Mouse (Mus musculus): ENCODE data around the gene Zfp202. TPM values are rescaled to one million over a fixed set of nuclear protein-coding genes. Genes with fewer than 3 reads are reported as not detected.

Zfp202 gene
- total RNA-seq, 1 experiment from 2014 or later: 1.3 TPM

DNA sequence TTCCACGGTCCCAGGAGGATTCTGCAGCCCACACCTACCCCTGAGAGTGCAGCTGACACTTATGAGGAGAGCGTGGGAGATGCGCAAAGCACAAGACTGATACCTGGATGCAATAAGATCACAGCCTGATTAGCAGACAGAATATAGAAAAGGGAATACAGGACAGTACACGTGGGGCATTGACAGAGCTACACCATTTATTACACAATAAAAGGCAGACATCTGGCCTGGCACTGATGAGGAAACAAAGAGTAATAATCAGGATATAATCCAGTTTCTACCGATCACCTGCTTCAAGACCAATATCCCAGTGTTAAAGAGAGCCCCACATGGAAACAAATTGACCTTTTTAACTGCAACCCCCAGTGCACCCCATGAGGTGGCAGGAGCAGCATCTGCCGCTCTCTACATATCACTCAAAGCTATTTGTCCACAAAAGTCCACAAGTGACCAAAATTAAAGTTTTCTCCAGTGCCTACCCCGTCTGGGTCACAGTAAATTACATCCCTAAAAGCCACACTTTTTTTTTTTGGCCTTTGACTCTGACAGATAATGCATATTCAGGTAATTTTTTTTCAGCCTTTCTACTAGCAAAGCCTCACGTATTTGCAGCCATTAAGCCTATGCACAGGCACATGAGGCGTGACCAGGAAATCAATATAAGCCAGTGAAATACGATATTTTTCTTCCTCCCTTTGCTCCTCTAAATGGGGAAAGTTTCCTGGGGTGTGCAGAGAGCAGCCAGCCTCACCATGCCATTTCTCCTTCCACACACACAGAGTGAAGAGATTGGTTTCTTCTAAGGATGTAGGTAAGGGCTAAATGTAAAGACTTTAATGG lies 42.3 kb downstream of the Zfp202 start:
- no peak for ATAC-seq (ENCODE audit: extremely low read depth, insufficient number of reproducible peaks, low FRiP score, poor library complexity, severe bottlenecking)

DNA sequence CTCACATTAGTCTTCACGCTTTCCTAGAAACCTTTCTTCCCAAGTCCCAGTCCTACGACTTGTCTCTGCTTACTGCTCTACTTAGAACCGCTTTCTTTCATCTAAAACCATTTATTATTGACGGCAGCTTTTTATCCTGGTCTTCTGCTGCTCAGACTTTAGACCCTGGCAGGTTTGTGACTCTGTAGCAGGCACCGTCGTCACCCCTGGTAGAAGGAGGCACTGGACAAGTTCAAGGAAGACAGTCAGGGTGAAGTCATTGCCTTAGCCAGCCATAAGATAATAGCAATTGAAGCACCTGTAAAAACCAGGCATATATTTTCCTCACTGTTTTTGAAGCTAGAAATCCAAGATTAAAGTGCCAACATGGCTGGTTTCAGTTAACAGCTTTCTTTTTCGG lies 43.1 kb downstream of the Zfp202 start:
- ATAC-seq (ENCODE audit: extremely low read depth, insufficient number of reproducible peaks, low FRiP score, poor library complexity, severe bottlenecking): no peak

DNA sequence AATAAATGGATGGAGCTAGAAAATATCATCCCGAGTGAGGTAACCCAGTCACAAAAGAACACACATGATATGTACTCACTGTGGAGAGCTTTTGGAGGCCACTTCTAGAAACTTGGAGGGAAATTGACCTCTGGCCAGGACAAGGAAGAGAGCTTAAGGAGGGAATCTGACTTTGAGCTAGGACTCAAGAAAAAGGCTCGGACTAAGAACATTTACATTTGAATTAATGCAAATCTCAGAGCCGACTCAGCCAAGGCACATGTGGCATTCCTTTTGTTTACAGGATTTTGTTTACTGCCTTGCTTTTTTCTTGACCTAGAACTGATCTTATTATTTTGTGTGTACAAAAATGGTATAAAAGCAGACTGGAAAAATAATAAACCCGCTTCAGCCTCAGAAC lies 47.6 kb downstream of the Zfp202 start:
- ATAC-seq (ENCODE audit: extremely low read depth, insufficient number of reproducible peaks, low FRiP score, poor library complexity, severe bottlenecking): no peak

DNA sequence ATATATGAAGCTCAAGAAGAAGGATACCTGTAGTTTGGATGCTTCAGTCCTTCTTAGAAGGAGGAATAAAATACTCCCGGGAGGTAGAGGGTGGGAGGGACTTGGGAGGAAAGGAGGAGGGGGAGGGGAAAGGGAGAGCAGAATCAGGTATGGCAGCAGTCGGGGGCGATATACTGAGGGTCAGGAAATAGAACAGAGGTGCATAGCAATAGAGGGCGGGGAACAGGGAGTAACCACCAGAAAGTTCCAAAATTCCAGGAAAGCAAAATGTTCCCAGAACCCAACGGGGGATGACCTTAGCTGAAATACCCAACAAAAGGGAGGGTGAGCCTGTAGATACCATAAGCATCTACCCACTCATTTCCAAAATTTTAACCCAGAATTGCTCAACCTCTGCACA lies 48.2 kb downstream of the Zfp202 start:
- no peak for ATAC-seq (ENCODE audit: extremely low read depth, insufficient number of reproducible peaks, low FRiP score, poor library complexity, severe bottlenecking)

DNA sequence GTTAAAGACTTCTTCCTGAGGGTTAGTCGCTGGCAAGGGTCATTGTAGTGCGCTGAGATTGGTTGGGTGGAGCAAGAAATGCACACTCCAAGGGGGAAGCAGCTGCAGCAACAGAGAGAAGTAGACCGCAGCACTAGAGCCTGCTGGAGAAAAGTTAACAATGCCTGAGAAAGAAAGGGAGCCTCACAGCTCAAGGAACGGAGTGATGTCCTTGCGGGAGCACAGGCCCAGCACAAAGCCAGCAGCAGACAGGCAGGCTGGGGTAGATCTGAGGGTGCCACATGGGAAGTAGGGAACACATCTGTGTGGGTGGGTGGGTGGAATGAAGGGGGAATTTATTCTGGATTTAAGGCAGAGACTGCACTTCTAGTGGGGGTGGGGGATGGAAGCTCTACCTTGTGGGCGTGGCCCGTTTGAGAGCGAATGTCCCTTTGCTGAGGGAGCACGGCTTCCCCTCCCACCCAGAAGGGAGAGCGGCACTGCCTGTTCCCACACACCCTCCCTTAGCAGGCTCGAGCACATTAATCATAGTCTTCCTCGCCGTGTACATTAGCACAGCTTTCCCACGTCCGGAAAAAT lies 49.2 kb downstream of the Zfp202 start:
- no peak for ATAC-seq (ENCODE audit: extremely low read depth, insufficient number of reproducible peaks, low FRiP score, poor library complexity, severe bottlenecking)

DNA sequence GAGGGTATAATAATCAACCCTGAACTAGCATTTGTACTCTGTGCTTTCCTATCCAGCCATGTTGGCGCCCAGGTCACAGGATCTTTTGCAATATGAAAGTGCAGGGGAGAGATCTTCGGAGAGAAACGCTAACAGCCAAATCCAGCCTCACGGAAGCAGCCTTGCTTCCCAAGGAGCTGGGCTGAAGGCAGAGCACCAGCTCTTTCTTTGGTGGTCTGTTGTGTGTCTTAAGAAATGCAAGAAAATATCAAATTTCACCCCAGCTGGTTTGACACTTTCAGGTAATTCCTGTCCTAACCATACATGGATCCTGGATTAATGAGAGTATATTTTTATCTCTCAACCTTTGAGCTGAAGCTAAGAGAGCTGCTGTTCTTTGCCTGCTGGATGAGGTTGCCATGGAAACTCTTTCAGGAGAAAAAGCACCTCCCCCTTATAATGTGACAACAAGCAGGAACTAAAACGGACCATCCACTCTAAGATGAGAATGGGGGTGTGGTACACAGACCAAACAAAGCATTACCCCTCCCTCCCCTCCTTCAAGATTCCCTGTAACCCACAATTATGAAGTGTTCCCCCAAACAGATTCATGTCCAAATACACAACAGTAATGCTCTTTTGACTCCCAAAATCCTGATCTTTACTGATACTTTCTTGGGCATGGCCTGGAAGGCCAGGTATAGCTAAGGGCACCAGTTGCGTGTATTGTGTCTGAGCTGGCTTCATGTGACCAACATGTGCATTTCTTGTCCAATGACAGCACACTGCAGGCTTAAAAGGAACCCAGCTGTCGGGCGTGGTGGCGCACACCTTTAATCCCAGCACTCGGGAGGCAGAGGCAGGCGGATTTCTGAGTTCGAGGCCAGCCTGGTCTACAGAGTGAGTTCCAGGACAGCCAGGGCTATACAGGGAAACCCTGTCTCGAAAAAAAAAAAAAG lies 50.1 kb downstream of the Zfp202 start:
- no peak for ATAC-seq (ENCODE audit: extremely low read depth, insufficient number of reproducible peaks, low FRiP score, poor library complexity, severe bottlenecking)

DNA sequence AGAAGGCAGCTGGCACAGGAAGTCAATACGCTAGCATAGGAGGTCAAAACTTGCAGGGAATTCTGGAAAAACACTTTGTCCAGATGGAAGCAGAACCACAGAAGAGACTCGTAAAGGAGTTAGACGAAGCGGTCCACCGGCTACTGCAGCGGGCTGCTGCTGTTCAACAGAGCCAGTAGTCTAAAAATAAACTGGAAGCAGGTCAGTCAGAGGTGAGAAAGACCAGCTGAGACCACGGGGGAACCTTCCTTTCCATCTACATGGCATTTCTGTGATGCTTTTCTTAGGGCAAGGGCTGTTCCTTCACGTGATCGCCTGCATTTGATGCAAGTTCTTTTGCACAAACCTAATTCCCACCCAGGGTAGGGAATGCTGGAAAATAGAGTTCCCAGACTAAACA lies 53.4 kb downstream of the Zfp202 start:
- no peak for ATAC-seq (ENCODE audit: extremely low read depth, insufficient number of reproducible peaks, low FRiP score, poor library complexity, severe bottlenecking)

DNA sequence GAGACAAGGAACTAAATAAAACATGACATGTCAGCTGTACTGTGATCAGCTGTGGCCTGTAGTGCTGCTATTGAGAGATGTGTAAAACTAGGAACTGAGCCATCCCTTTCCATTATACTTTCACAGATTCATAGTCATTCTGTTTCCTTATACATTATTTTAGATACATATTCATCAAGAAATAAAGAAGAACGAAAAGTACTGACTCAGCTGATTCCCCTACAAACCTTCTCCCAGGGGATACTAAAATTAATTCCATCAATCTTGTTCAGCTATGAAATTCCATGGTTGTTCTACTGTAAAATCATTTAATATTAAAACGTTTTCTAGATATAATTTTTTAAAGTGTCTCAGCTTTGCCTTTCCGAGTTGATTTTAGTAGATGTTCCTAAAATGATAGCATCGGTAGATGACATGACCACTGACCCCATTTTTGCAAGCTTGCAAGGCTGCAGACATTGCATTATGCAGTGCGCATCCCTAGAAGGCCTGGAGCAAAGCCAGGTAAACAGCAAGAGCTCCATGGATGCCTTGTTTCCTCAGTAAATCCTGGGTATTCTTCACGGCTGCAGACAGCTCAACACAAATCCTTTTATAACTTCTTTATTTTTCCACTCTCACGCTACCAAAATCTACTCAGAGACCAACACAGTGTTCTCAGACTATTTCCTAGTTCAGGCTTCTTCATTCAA lies 54.0 kb downstream of the Zfp202 start:
- ATAC-seq (ENCODE audit: extremely low read depth, insufficient number of reproducible peaks, low FRiP score, poor library complexity, severe bottlenecking): no peak

DNA sequence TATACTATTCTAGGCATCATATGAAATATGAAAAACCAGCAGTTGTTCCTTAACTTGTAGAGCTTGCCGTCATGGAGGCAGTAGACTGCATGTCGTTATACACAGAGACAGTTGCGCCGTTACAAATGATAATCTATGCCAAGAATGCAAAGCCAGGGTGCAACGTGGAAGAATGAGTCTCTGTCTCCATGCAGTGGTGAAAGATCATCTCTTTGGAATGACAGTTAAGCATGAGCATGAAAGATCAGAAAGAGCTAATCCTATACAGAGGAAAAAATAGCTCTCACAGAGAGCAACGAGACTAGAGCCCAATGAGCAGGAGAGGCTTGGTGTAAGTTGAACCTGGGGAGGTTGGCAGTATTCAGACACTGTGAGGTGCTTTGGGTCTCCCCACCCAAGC lies 54.6 kb downstream of the Zfp202 start:
- ATAC-seq (ENCODE audit: extremely low read depth, insufficient number of reproducible peaks, low FRiP score, poor library complexity, severe bottlenecking): no peak

DNA sequence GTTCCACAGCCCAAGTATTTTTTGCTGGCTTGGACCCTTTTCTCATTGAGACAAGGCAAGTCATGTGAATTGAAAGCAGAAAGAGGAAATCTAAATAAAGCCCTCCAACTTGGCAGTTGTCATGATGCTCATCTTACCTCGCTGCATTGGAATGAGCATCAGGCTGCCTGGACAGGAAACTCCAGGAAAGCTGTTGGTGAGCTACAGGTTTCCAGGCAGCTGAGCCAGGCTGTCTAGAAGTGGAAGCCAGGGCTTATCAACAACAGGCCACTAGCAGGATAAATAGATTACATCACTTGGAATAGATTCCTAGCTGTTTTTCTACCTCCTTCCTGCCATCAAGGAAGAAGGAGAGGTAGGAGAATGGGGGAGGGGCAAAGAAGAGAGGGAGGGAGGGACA lies 57.0 kb downstream of the Zfp202 start:
- ATAC-seq (ENCODE audit: extremely low read depth, insufficient number of reproducible peaks, low FRiP score, poor library complexity, severe bottlenecking): no peak

DNA sequence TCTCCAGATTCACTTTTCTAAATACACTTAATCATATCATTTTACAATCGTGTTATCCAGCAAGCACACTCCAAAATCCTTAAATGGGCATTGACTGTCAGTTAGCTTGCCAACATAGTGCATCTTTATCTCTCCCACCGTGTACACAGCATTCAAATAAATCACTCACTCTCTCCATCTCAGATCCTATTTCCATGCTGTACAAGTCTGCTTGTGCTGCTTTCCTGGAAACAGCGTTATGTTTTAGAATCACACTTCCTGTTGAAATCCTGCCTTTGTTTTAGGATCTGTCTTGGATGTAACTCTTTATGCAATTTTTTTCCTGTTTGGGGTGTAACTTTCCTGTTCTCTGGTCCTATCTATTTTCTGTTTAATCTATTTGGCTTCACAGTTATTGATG lies 60.3 kb downstream of the Zfp202 start:
- no peak for ATAC-seq (ENCODE audit: extremely low read depth, insufficient number of reproducible peaks, low FRiP score, poor library complexity, severe bottlenecking)

Other genes starting within 250 kb of the Zfp202 start
- not detected in 2 replicates for gene Olfr975, start 240.3 kb upstream of the Zfp202 start, total RNA-seq (2017)
- gene Olfr976, start 231.2 kb upstream of the Zfp202 start, total RNA-seq (2017): not detected in 2 replicates
- gene Olfr978, start 200.2 kb upstream of the Zfp202 start, total RNA-seq (2017): not detected in 2 replicates
- gene Olfr979, start 188.9 kb upstream of the Zfp202 start, total RNA-seq (2017): not detected in 2 replicates
- gene Olfr980, start 182.7 kb upstream of the Zfp202 start, total RNA-seq (2017): not detected in 2 replicates
- gene Olfr981, start 170.9 kb upstream of the Zfp202 start, total RNA-seq (2017): not detected in 2 replicates
- not detected in 2 replicates for gene Olfr982, start 118.5 kb upstream of the Zfp202 start, total RNA-seq (2017)
- not detected in 2 replicates for gene Olfr983, start 98.7 kb upstream of the Zfp202 start, total RNA-seq (2017)
- gene Olfr984, start 78.1 kb upstream of the Zfp202 start, total RNA-seq (2017): 0.25 TPM in 1 of 2 replicates, not detected in the other
- not detected in 2 replicates for gene Olfr985, start 62.1 kb upstream of the Zfp202 start, total RNA-seq (2017)
- not detected in 2 replicates for gene Tmem225, start 44.2 kb upstream of the Zfp202 start, total RNA-seq (2017)
- gene Olfr986, start 11.4 kb upstream of the Zfp202 start, total RNA-seq (2017): not detected in 2 replicates
- not detected in 2 replicates for gene Scn3b, start 76.9 kb downstream of the Zfp202 start, total RNA-seq (2017)

Measured in neutrophil, adult 5-6 weeks (primary cell).